Mouse (Mus musculus): ENCODE measurements around the gene Hoxd3.

DNA sequence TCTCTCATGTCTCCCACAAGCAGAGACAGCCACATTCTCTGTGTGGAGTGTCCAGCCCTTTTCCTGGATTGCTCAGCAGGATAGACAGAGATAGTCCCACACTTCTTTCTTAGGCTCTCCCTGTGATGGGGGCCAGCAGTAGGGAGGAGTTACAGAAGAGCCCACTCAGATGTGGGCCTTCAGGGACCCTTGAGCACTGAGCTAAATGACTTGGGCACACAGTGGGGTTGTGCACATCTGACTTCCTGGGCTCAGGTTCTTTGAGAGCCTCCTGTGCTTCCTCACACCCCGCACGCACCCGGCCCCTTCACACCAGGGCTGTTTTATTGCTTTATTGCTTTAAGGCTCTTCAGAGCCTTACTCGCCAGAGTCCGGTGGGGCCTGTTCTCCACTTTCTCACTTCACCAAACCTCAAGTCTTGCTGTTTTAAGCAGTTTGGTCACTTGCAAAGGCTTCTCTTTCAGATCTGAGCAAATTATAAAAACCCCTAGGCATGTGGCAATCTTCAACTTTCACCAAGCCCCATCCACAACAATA lies 9.3 kb downstream of the Hoxd3 start:
- no peak for TF ChIP-seq CTCF (IDR thresholded peaks at IDR 0.05; ENCODE audit: borderline replicate concordance, control insufficient read depth, extremely low read depth, insufficient read depth, low read length, poor library complexity)
- no peak for TF ChIP-seq POLR2A (IDR thresholded peaks at IDR 0.05; ENCODE audit: control insufficient read depth, extremely low read depth, insufficient read depth, low read length, poor library complexity)
